Mouse (Mus musculus): ENCODE data around the gene Wsb1. TPM values are rescaled to one million over a fixed set of nuclear protein-coding genes. Genes with fewer than 3 reads are reported as not detected.

The Wsb1 gene
- total and polyA plus RNA-seq, 3 experiments: 66.7 to 345 (median 158) TPM

DNA sequence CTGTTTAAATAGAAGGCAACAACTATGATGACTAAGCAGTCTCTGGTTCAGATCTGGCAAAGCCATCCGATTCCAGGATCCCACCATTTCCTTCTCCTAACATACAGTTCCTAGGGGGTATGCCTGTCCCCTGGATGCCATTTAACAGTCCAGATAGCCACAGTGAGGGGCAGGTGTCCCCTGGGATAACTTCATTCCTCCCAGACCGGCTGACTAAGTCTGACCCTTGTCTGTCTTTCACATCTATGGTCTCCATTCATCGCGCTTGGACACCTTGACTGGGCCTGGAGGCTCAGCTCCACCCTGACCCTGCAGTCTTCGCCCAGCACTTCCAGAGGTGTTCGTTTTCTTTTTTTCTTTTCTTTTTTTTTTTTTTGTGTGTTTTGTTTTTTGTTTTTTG, 31.8 kb downstream of the Wsb1 start:
- Histone ChIP-seq H3K36me3 (replicated peaks) (no peaks in the 10 kb centered on the region), H3K4me3 (ENCODE audit: low read depth, low read length) (no peak overlapping the region), H3K27me3 (ENCODE audit: insufficient read depth, low read length) (peaks cover 14% of the 10 kb centered on the region), H3K4me1 (ENCODE audit: insufficient read depth, low read depth, low read length) (peaks cover 20% of the 10 kb centered on the region), H3K9me3 (replicated peaks) (0 out of 2 replicates have a peak, but pooled peaks cover 2% of the 10 kb centered on the region)
- DNase-seq (ENCODE audit: low spot score) (no peak), ATAC-seq (ENCODE audit: extremely low read depth, insufficient number of reproducible peaks, low FRiP score, poor library complexity, severe bottlenecking) (no peak)
- TF ChIP-seq GATA1 (IDR thresholded peaks at IDR 0.05; ENCODE audit: borderline replicate concordance, low read length): no peak
- TF ChIP-seq GATA2 (IDR thresholded peaks at IDR 0.05; ENCODE audit: borderline replicate concordance, low read depth, low read length): no peak
- no peak for TF ChIP-seq TAL1 (conservative IDR thresholded peaks at IDR 0.05; ENCODE audit: low read depth, low read length)
- TF ChIP-seq POLR2AphosphoS5 (IDR thresholded peaks at IDR 0.05; ENCODE audit: insufficient replicate concordance, low read depth, low read length): no peak
- no peak for TF ChIP-seq CTCF (IDR thresholded peaks at IDR 0.05; ENCODE audit: low read depth, low read length)

DNA sequence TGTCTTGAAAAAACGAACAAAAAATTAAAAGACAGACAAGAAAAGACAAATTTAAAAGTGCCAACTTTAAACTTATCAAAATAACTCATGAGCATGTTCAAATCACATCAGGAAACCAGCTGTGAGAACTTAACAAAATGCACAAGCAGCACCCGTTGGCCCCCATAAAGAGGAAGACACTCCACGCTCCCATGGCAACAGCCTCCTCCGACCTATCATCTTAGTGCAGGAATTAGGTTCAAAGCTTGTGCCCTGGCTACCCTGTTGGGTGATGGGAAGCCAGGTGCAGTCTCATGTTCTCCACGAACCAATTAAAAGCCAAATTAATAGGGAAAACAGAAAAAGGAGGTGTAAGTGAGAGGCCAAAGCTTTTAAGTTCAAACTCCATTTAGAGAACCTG, 32.8 kb downstream of the Wsb1 start:
- H3K36me3 ChIP-seq (replicated peaks): no peaks in the 10 kb centered on the region
- peaks cover 10% of the 10 kb centered on the region for H3K27me3 ChIP-seq (ENCODE audit: insufficient read depth, low read length)
- 0 out of 2 replicates have a peak, but pooled peaks cover 2% of the 10 kb centered on the region for H3K9me3 ChIP-seq (replicated peaks)
- DNase-seq (ENCODE audit: low spot score) (no peak), ATAC-seq (ENCODE audit: extremely low read depth, insufficient number of reproducible peaks, low FRiP score, poor library complexity, severe bottlenecking) (no peak)
- H3K4me3 ChIP-seq (ENCODE audit: low read depth, low read length): no peak overlapping the region
- H3K4me1 ChIP-seq (ENCODE audit: insufficient read depth, low read depth, low read length): peaks cover 20% of the 10 kb centered on the region
- no peak for TF ChIP-seq CTCF (IDR thresholded peaks at IDR 0.05; ENCODE audit: low read depth, low read length)
- no peak for TF ChIP-seq GATA1 (IDR thresholded peaks at IDR 0.05; ENCODE audit: borderline replicate concordance, low read length)
- TF ChIP-seq TAL1 (conservative IDR thresholded peaks at IDR 0.05; ENCODE audit: low read depth, low read length): no peak
- TF ChIP-seq POLR2AphosphoS5 (IDR thresholded peaks at IDR 0.05; ENCODE audit: insufficient replicate concordance, low read depth, low read length): no peak
- no peak for TF ChIP-seq GATA2 (IDR thresholded peaks at IDR 0.05; ENCODE audit: borderline replicate concordance, low read depth, low read length)

DNA sequence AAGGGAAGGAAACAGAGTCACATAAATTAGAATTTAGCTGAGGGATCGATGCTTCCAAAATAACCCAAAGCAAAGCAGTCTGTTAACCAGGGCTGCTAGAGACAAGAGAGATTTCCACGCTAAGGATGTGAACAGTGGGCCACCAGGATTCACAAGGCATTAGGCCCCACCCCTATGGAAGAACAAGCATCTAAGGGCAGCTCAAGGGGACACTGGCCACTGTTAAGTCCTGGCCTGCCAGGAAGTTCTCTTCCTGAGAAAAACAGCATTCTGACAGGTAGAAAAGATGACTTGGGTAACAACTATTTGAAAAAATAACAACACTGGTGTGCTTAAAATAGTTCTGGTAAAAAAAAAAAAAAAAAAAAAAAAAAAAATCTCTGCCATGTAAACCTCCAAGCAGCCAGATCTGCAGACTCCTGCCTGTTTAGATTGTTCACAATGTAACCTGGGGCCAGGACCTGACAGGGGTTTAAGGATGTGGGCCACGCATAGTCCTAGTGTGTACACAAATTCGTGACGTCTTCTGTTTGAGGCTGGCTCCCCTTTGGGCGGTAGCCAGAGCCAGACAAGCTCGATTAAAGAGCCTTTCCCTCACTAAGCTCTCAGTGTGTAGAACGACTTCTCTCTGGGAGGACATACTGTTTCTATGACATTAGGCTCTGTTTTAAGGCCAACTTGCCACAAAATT, 35.4 kb downstream of the Wsb1 start:
- Histone ChIP-seq H3K36me3 (replicated peaks) (no peaks in the 10 kb centered on the region), H3K9me3 (replicated peaks) (0 out of 2 replicates have a peak, but pooled peaks cover 2% of the 10 kb centered on the region), H3K27me3 (ENCODE audit: insufficient read depth, low read length) (peaks cover 13% of the 10 kb centered on the region; the same call in 1 of the 2 replicates), H3K4me1 (ENCODE audit: insufficient read depth, low read depth, low read length) (peaks cover 24% of the 10 kb centered on the region), H3K4me3 (ENCODE audit: low read depth, low read length) (no peak overlapping the region)
- DNase-seq (ENCODE audit: low spot score) (no peak), ATAC-seq (ENCODE audit: extremely low read depth, insufficient number of reproducible peaks, low FRiP score, poor library complexity, severe bottlenecking) (no peak)
- TF ChIP-seq POLR2AphosphoS5 (IDR thresholded peaks at IDR 0.05; ENCODE audit: insufficient replicate concordance, low read depth, low read length) (no peak), TAL1 (conservative IDR thresholded peaks at IDR 0.05; ENCODE audit: low read depth, low read length) (no peak), GATA2 (IDR thresholded peaks at IDR 0.05; ENCODE audit: borderline replicate concordance, low read depth, low read length) (no peak), CTCF (IDR thresholded peaks at IDR 0.05; ENCODE audit: low read depth, low read length) (no peak), GATA1 (IDR thresholded peaks at IDR 0.05; ENCODE audit: borderline replicate concordance, low read length) (no peak)

DNA sequence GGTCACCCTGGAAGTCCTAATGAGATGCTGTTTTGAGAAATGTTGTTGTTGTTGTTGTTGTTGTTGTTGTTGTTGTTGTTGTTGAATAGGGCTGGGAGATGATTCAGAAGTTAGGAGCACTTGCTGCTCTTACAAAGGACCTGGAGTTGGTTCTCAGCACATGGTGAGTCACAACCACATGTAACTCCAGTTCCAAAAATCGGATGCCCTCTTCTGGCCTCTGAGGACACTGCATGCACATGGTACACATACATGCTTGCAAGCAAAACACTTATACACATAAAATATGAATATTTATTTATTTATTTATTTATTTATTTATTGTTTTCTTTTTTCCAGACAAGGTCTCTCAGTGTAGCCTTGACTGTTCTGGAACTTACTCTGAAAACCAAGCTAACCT, 36.4 kb downstream of the Wsb1 start:
- Histone ChIP-seq H3K4me1 (ENCODE audit: insufficient read depth, low read depth, low read length) (peaks cover 22% of the 10 kb centered on the region), H3K9me3 (replicated peaks) (0 out of 2 replicates have a peak, but pooled peaks cover 2% of the 10 kb centered on the region), H3K36me3 (replicated peaks) (no peaks in the 10 kb centered on the region), H3K27me3 (ENCODE audit: insufficient read depth, low read length) (peaks cover 13% of the 10 kb centered on the region; the same call in 1 of the 2 replicates), H3K4me3 (ENCODE audit: low read depth, low read length) (no peak overlapping the region)
- no peak for TF ChIP-seq TAL1 (conservative IDR thresholded peaks at IDR 0.05; ENCODE audit: low read depth, low read length)
- TF ChIP-seq GATA1 (IDR thresholded peaks at IDR 0.05; ENCODE audit: borderline replicate concordance, low read length): no peak
- no peak for TF ChIP-seq CTCF (IDR thresholded peaks at IDR 0.05; ENCODE audit: low read depth, low read length)
- no peak for TF ChIP-seq GATA2 (IDR thresholded peaks at IDR 0.05; ENCODE audit: borderline replicate concordance, low read depth, low read length)
- TF ChIP-seq POLR2AphosphoS5 (IDR thresholded peaks at IDR 0.05; ENCODE audit: insufficient replicate concordance, low read depth, low read length): no peak
- DNase-seq (ENCODE audit: low spot score) (no peak), ATAC-seq (ENCODE audit: extremely low read depth, insufficient number of reproducible peaks, low FRiP score, poor library complexity, severe bottlenecking) (no peak)

DNA sequence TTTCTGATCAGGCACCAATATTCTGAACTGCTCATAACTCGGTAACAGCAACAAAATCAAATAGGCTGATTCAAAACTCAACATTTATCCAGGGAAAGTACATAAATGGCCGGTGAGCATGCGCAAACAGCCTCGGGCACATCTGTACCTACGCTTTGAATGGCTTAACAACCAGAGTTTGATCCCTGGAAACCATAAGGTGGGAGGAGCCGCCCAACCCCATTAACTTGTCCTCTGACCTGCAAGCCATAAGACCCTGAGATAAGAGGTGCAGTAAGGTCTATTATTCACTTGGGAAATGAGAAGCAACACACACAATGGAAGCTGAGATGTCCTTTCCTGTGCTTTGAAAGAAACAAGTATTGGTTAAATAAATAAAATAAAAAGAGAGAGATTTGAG, 37.3 kb downstream of the Wsb1 start:
- Histone ChIP-seq H3K4me1 (ENCODE audit: insufficient read depth, low read depth, low read length) (peaks cover 18% of the 10 kb centered on the region), H3K36me3 (replicated peaks) (no peaks in the 10 kb centered on the region), H3K9me3 (replicated peaks) (0 out of 2 replicates have a peak, but pooled peaks cover 2% of the 10 kb centered on the region), H3K27me3 (ENCODE audit: insufficient read depth, low read length) (peaks cover 13% of the 10 kb centered on the region; the same call in 1 of the 2 replicates), H3K4me3 (ENCODE audit: low read depth, low read length) (no peak overlapping the region)
- no peak for DNase-seq (ENCODE audit: low spot score)
- no peak for TF ChIP-seq TAL1 (conservative IDR thresholded peaks at IDR 0.05; ENCODE audit: low read depth, low read length)
- TF ChIP-seq POLR2AphosphoS5 (IDR thresholded peaks at IDR 0.05; ENCODE audit: insufficient replicate concordance, low read depth, low read length): no peak
- no peak for TF ChIP-seq GATA2 (IDR thresholded peaks at IDR 0.05; ENCODE audit: borderline replicate concordance, low read depth, low read length)
- no peak for TF ChIP-seq CTCF (IDR thresholded peaks at IDR 0.05; ENCODE audit: low read depth, low read length)
- TF ChIP-seq GATA1 (IDR thresholded peaks at IDR 0.05; ENCODE audit: borderline replicate concordance, low read length): no peak
- ATAC-seq (ENCODE audit: extremely low read depth, insufficient number of reproducible peaks, low FRiP score, poor library complexity, severe bottlenecking): no peak

DNA sequence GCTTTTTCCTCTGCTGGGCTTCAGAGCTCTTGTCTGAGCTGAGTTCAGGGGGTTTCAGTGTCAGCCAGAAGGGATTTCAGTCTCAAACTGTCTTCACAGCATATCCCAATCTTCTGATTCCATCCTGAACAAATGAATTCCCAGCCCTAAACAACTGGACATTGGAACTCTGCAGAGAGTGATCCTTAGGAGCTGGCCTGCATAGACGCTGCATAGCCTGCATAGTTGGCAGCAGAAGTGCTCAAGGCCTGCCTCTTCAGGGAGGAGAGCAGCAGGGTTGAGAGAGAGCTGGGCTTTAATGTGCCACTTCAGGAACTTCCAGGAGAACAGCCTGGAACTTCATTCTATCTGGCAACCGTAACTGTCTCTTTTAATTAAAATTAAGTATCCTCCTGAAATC, 38.9 kb downstream of the Wsb1 start:
- DNase-seq (ENCODE audit: low spot score): no peak

More for the DNA sequence above, 38.9 kb downstream of the Wsb1 start:
- H3K36me3 ChIP-seq (replicated peaks): no peaks in the 10 kb centered on the region
- peaks cover 18% of the 10 kb centered on the region for H3K4me1 ChIP-seq (ENCODE audit: insufficient read depth, low read depth, low read length)
- H3K4me3 ChIP-seq (ENCODE audit: low read depth, low read length): no peak overlapping the region
- no peak for ATAC-seq (ENCODE audit: extremely low read depth, insufficient number of reproducible peaks, low FRiP score, poor library complexity, severe bottlenecking)
- peaks cover 11% of the 10 kb centered on the region; the same call in 1 of the 2 replicates for H3K27me3 ChIP-seq (ENCODE audit: insufficient read depth, low read length)
- H3K9me3 ChIP-seq (replicated peaks): 0 out of 2 replicates have a peak, but pooled peaks cover 2% of the 10 kb centered on the region
- TF ChIP-seq CTCF (IDR thresholded peaks at IDR 0.05; ENCODE audit: low read depth, low read length) (no peak), GATA2 (IDR thresholded peaks at IDR 0.05; ENCODE audit: borderline replicate concordance, low read depth, low read length) (no peak)
